ENCODE assay signal across 8 mouse cellular contexts in the genomic region with DNA sequence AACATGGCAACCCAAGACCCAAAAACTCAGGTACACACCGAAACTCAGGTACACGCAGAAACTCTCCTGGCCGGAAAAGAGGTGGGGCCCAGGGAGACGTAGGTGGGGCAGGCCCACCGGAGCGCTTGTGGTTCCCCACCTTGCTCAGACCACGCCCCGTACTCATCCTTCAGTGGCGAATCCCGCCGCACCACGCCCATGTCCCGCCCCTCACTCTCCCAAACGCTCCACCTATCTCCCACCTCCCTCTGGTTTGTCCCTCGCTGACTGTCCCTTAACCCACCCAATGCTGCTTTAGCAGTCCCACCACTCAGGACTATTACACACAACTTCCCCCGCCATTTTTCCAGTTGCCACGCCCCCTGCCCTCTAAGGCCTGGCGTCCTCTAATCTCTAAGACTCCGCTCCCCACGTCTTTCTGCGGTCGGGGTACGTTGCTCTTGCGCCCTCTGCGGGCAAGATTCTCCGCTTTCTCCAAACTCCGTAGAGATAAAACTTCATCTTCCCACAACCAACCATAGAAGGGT. TPM values are rescaled to one million over a fixed set of nuclear protein-coding genes. Genes with fewer than 3 reads are reported as not detected.
DNase-seq lines count a peak whose midpoint lies in the region; ATAC-seq and TF ChIP-seq lines count a peak whose summit lies in the region.

No protein-coding gene starts in this region.

- TF ChIP-seq POLR2A in brain, embryonic 14.5 days (IDR thresholded peaks at IDR 0.05; ENCODE audit: borderline replicate concordance, extremely low read depth, insufficient read depth, insufficient read length, poor library complexity, severe bottlenecking), result no peak

- intact Hi-C loops in heart, postnatal 36 days (cut with DNase I), result loop anchor here (1.0 kb wide), 1 partner anchor 25 kb away; no protein-coding TSS in a partner anchor

- H3K27ac ChIP-seq in forebrain, embryonic 16.5 days (ENCODE audit: low read length), result peak overlapping the region; percentile 70
- H3K27ac ChIP-seq in layer of hippocampus, adult 2 months, result peak overlapping the region; percentile 87

- H3K9me3 ChIP-seq in forebrain, embryonic 16.5 days (ENCODE audit: control insufficient read depth, low read length), result no peaks in the 10 kb centered on the region

- peak overlapping the region; percentile 70 for H3K9ac ChIP-seq in forebrain, embryonic 16.5 days (replicated peaks; ENCODE audit: low read depth, low read length)

- ATAC-seq in forebrain, embryonic 16.5 days, result peak; percentile 87

- peak overlapping the region; percentile 86 for H3K4me2 ChIP-seq in forebrain, embryonic 16.5 days (ENCODE audit: low read length)

- 0% methylated on average over 21 of the region's 27 CpGs for WGBS in forebrain, embryonic 16.5 days

- peak; percentile 74 for TF ChIP-seq CTCF in brain, embryonic 14.5 days (IDR thresholded peaks at IDR 0.05; ENCODE audit: borderline replicate concordance, extremely low read depth, insufficient read depth, insufficient read length)
- TF ChIP-seq CTCF in layer of hippocampus, adult 2 months (conservative IDR thresholded peaks at IDR 0.05), result peak; percentile 82

- peak; percentile 64 to 80 for DNase-seq in CD8-positive naive resting alpha-beta T cell, adult 2 months (ENCODE audit: low read depth in 2 of 2, low spot score in 2 of 2)
- DNase-seq in brain, embryonic 14.5 days (ENCODE audit: low read depth), result peak; percentile 95
- peak; percentile 87 to 88 for DNase-seq in heart, postnatal 36 days
- peak; percentile 69 for DNase-seq in layer of hippocampus, adult 2 months (ENCODE audit: low spot score in 2 of 2)
- peak; percentile 95 for DNase-seq in lung, postnatal 10 days
- peak; percentile 80 for DNase-seq in ovary, postnatal 14 days (ENCODE audit: low spot score)
- peak; percentile 88 for DNase-seq in thymus, postnatal 14 days

- no peaks in the 10 kb centered on the region for H3K36me3 ChIP-seq in forebrain, embryonic 16.5 days (ENCODE audit: control insufficient read depth, insufficient read depth)

- peaks cover 4% of the 10 kb centered on the region; the same call in 1 of the 2 replicates for H3K27me3 ChIP-seq in forebrain, embryonic 16.5 days (replicated peaks; ENCODE audit: control insufficient read depth, insufficient read depth, low read length)

- peaks cover 38% of the 10 kb centered on the region for H3K4me1 ChIP-seq in forebrain, embryonic 16.5 days (replicated peaks; ENCODE audit: control insufficient read depth, insufficient read depth, low read length)

- H3K4me3 ChIP-seq in forebrain, embryonic 16.5 days (replicated peaks; ENCODE audit: low read length), result peak overlapping the region; percentile 59
- H3K4me3 ChIP-seq in layer of hippocampus, adult 2 months, result peak overlapping the region; percentile 68

RNA-seq across cellular contexts. Expression of a gene that starts 0.6 kb away (rescaled TPM):
- polyA plus RNA-seq in brain, embryonic 14.5 days (2012; rRNA removed), result 20.8 and 30.3 TPM in 2 replicates
- 8.5 and 10.2 TPM in 2 replicates for polyA plus RNA-seq in forebrain, embryonic 16.5 days (2015; fragmentation: Nextera tagmentation; extraction: Ambion mirVana)
- total RNA-seq in heart, postnatal 36 days (2021), result 10 to 100 TPM; 24.3 to 29.9 TPM
- 100 to 1,000 TPM; 163 to 171 TPM for total RNA-seq in layer of hippocampus, adult 2 months (2021)

RNA-seq across cellular contexts. Expression of a gene that starts 41.9 kb away (rescaled TPM):
- polyA plus RNA-seq in brain, embryonic 14.5 days (2012; rRNA removed), result 3.2 and 3.6 TPM in 2 replicates
- polyA plus RNA-seq in forebrain, embryonic 16.5 days (2015; fragmentation: Nextera tagmentation; extraction: Ambion mirVana), result 2.6 and 2.9 TPM in 2 replicates
- total RNA-seq in heart, postnatal 36 days (2021), result 1 to 10 TPM; 4.3 to 4.7 TPM
- total RNA-seq in layer of hippocampus, adult 2 months (2021), result 1 to 10 TPM; 3.0 to 3.6 TPM

Comparison
In these comparisons a context has a peak if more than half of its experiments do, and no peak if none do; other contexts are left out.
1. Peak in every context shown above with its lines: DNase-seq, ATAC-seq, H3K4me3 ChIP-seq and H3K27ac ChIP-seq.
2. RNA of a gene that starts 0.6 kb away (total RNA-seq): 163 to 171 TPM in layer of hippocampus, adult 2 months; 24.3 to 29.9 TPM in heart, postnatal 36 days; every median in the first group is over 4 times any median in the second.